Mouse (Mus musculus): Measurements from ENCODE around the gene Abtb2.

DNA sequence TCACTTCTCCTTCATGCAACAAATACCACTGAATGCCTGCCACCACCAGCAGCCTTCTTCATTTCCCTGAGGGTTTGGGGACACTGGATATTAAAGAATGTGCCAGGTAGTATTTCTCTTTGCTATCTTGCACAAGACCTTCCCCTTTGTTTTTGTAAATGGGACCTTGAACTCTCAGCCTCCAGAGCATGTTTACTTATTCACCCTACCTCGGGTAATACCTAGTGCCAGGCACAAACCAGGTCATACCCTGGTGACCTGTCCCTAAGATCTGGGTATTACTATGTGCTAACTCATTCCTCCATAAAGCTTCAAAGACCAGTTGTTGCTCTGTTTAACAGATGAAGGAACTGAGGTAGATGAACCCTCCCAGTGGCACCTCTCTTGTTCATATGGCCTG, 35.0 kb downstream of the Abtb2 start:
- no peak for TF ChIP-seq CTCF (IDR thresholded peaks at IDR 0.05; ENCODE audit: low read depth, low read length)
- TF ChIP-seq POLR2AphosphoS5 (IDR thresholded peaks at IDR 0.05; ENCODE audit: insufficient replicate concordance, low read depth, low read length) = no peak
- no peak for TF ChIP-seq GATA2 (IDR thresholded peaks at IDR 0.05; ENCODE audit: borderline replicate concordance, low read depth, low read length)
- TF ChIP-seq TAL1 (conservative IDR thresholded peaks at IDR 0.05; ENCODE audit: low read depth, low read length) = no peak
- TF ChIP-seq GATA1 (IDR thresholded peaks at IDR 0.05; ENCODE audit: borderline replicate concordance, low read length) = no peak
